Mouse (Mus musculus) spleen, adult 12 weeks (tissue): Measurements from ENCODE around the gene Dnm1.
"Not testable (repeated sequence)": the region's sequence is repeated elsewhere in the genome, so short reads cannot be mapped to it uniquely, and the experiment has no call there.

Experiments used
- DNase-seq: peaks from one replicate; pipeline ENCODE4 v3.0.0; 2022; ENCODE audit warnings: low spot score

Gene Dnm1

GRCm38 (mm10) chr2:32353007-32353542 is at the start of gene Dnm1:
Dnm1 (minus strand) TSS chr2:32353338.
- peak; percentile 79 for DNase-seq

GRCm38 (mm10) chr2:32396695-32397094 is 43.6 kb upstream of the Dnm1 start:
- no peak for DNase-seq

GRCm38 (mm10) chr2:32395946-32396621 is 42.9 kb upstream of the Dnm1 start:
- peak; percentile 73 for DNase-seq

- peak; percentile 93 for DNase-seq
These were observed 42.4 kb upstream of the Dnm1 start, which contains the start of gene Ptges2 for GRCm38 (mm10) chr2:32395484-32395945. Ptges2 (plus strand) TSS chr2:32395896.

- DNase-seq, result no peak
These were observed 41.8 kb upstream of the Dnm1 start for GRCm38 (mm10) chr2:32394973-32395372.

GRCm38 (mm10) chr2:32392063-32392462 is 38.9 kb upstream of the Dnm1 start:
- DNase-seq, result no peak

- DNase-seq, result no peak
These were observed 37.7 kb upstream of the Dnm1 start for GRCm38 (mm10) chr2:32390871-32391270.

GRCm38 (mm10) chr2:32389157-32389556 is 36.0 kb upstream of the Dnm1 start:
- DNase-seq, result no peak

- no peak for DNase-seq
These were observed 34.8 kb upstream of the Dnm1 start, which contains the start of gene Lcn2 for GRCm38 (mm10) chr2:32387706-32388490. Lcn2 (minus strand) TSS chr2:32388252.

GRCm38 (mm10) chr2:32382689-32383088 is 29.6 kb upstream of the Dnm1 start:
- DNase-seq, result no peak

- peak; percentile 92 for DNase-seq
These were observed 28.7 kb upstream of the Dnm1 start, which contains the start of gene 1110008P14Rik for GRCm38 (mm10) chr2:32381775-32382223. 1110008P14Rik (minus strand) TSS chr2:32381938.

- DNase-seq, result no peak
These were observed 28.1 kb upstream of the Dnm1 start for GRCm38 (mm10) chr2:32381141-32381774.

- no peak for DNase-seq
These were observed 26.9 kb upstream of the Dnm1 start for GRCm38 (mm10) chr2:32380001-32380500.

- no peak for DNase-seq
These were observed 23.8 kb upstream of the Dnm1 start for GRCm38 (mm10) chr2:32376963-32377362.

GRCm38 (mm10) chr2:32375317-32375940 is 22.3 kb upstream of the Dnm1 start:
- no peak for DNase-seq

- DNase-seq, result no peak
These were observed 21.1 kb upstream of the Dnm1 start for GRCm38 (mm10) chr2:32374191-32374590.

GRCm38 (mm10) chr2:32367315-32367714 is 14.2 kb upstream of the Dnm1 start:
- no peak for DNase-seq

- no peak for DNase-seq
These were observed 11.0 kb upstream of the Dnm1 start for GRCm38 (mm10) chr2:32364121-32364520.

GRCm38 (mm10) chr2:32363376-32364106 is 10.4 kb upstream of the Dnm1 start:
- no peak for DNase-seq

- DNase-seq, result peak; percentile 88
These were observed 9.7 kb upstream of the Dnm1 start for GRCm38 (mm10) chr2:32362817-32363340.

- not testable (repeated sequence) for DNase-seq
These were observed 9.1 kb upstream of the Dnm1 start for GRCm38 (mm10) chr2:32362274-32362673.
